Mouse (Mus musculus) cerebellum, postnatal 10 days (tissue): ENCODE measurements around the gene Tjp2.

ENCODE experiments used
- DNase-seq, 2 experiments: peaks; one replicate each; pipeline ENCODE4 v3.0.0; 2021; ENCODE audit warnings: mixed read lengths in 2 of 2

Gene Tjp2

DNA sequence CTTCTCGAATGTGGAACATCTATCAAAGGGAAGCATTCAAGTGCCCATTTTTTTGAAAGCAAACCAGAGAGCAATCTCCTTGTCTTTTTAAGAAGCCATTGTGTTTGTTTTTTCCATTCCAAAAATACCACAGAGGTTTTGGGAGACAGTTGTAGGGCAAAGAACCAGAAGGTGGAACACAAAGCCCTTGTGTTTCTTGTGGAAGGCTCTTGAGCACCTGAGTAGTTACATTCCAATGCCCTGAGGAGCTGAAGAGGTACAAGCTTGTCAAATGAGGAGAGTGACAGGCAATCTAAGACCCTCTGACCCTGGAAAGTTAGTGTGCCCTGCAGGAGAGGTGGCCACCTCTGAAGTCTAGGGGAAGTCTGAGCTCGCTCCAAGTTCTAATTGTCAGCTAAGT is 174.3 kb downstream of the Tjp2 start:
- no peak for DNase-seq

- DNase-seq: no peak
These were observed 175.5 kb downstream of the Tjp2 start for GRCm38 (mm10) chr19:24049329-24049728.

GRCm38 (mm10) chr19:24046395-24046993 is 178.3 kb downstream of the Tjp2 start:
- no peak for DNase-seq
